Mouse (Mus musculus) intestine, postnatal 0 days (tissue): ENCODE measurements at regions not wholly inside any gene's neighbourhood (a gene's known extent, or its start where the extent isn't known, plus 50 kb on each side); places are given as distances from the start of the nearest gene placed in this dataset.

Experiments
- ATAC-seq: fragments of 200-750 bp; cut with Nextera tagmentation; 2 replicates; pipeline ENCODE4 v1.8.0; 2017; ENCODE audit warnings: mild to moderate bottlenecking, moderate TSS enrichment, moderate library complexity
- H3K27ac ChIP-seq: fragments of 300-500 bp; sonication (generic); 2 replicates; pipeline ENCODE4 v1.5.1; 2014; ENCODE audit warnings: mild to moderate bottlenecking, low read depth, low read length, moderate library complexity
- H3K27me3 ChIP-seq: fragments of 300-500 bp; sonication (generic); replicated peaks from 2 replicates; pipeline ENCODE4 v1.6.1; 2014; ENCODE audit warnings: low read length, mixed read lengths; ENCODE audit not compliant: control insufficient read depth, insufficient read depth
- H3K36me3 ChIP-seq: fragments of 300-500 bp; sonication (generic); 2 replicates; pipeline ENCODE4 v1.6.1; 2014; ENCODE audit warnings: mild to moderate bottlenecking, moderate library complexity; ENCODE audit not compliant: control insufficient read depth, insufficient read depth
- H3K4me1 ChIP-seq: fragments of 300-500 bp; sonication (generic); replicated peaks from 2 replicates; pipeline ENCODE4 v1.6.1; 2014; ENCODE audit warnings: antibody characterized with exemption, low read length, mixed read lengths; ENCODE audit not compliant: control insufficient read depth, insufficient read depth
- H3K4me2 ChIP-seq: fragments of 300-500 bp; sonication (generic); replicated peaks from 2 replicates; pipeline ENCODE4 v1.6.1; 2014; ENCODE audit warnings: low read depth, mild to moderate bottlenecking, moderate library complexity
- H3K4me3 ChIP-seq: fragments of 300-500 bp; sonication (generic); 2 replicates; pipeline ENCODE4 v1.5.1; 2014; ENCODE audit warnings: low read depth, low read length
- H3K9ac ChIP-seq: fragments of 300-500 bp; sonication (generic); 2 replicates; pipeline ENCODE4 v1.6.1; 2014; ENCODE audit warnings: mild to moderate bottlenecking, low read depth, low read length
- H3K9me3 ChIP-seq: fragments of 300-500 bp; sonication (generic); 2 replicates; pipeline ENCODE4 v1.6.1; 2016; ENCODE audit warnings: mixed run types; ENCODE audit not compliant: control insufficient read depth
- CTCF ChIP-seq: sonication (generic); IDR thresholded peaks from 2 replicates; pipeline ENCODE4 v1.5.1; 2016; ENCODE audit warnings: low read depth, mild to moderate bottlenecking, control low read depth, antibody characterized with exemption, moderate library complexity
- WGBS: fragments of 180-500 bp; shearing (Covaris S2); extraction: QIAGEN DNeasy Blood & Tissue Kit; methylation state at CpG from one replicate; pipeline ENCODE4 v1.1.7; 2014; 5-methylcytosine and 5-hydroxymethylcytosine counted together

DNA sequence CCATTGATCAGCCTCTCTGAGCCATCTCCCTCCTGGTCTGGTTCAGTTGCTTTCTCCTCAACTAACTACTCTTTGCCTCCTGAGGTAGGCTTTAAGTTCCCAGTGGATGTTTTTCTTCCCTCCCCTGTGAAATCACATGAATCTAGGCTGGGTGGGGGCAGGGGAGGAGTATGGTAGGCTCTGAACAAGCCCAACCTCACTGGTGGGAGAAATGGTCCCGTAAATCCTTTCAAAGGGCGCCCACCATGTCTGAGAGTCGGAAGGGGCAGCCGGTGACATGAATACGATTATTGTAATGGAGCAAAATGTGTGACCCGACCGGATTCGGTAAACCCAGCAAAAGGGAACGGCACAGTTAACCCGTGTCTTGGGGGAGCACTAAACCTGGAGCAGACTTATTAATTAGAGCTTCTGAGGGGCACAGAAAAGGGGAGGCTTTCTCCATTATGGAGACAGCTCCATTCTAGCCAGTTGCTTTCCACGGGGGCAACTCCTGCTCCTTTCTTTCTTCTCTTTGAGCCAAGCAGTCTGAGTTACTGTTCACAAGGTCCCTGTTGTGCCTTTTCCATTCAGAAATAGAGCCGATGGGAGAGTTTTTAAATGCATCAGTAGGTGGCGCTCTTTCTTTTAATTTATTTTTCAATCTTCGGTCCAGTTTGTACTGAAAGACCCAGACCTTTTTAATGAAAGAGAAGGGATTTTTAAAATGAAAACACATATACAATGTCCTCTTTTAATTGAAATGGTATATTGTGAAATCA is 730.8 kb downstream of the Egfem1 start:
- H3K4me2 ChIP-seq: no peak overlapping the region
- ATAC-seq: no peak
- no peaks in the 10 kb centered on the region for H3K36me3 ChIP-seq
- WGBS: 57% methylated on average over 14 of the region's 14 CpGs
- no peaks in the 10 kb centered on the region for H3K4me1 ChIP-seq
- H3K27ac ChIP-seq: no peak overlapping the region
- H3K9me3 ChIP-seq: no peaks in the 10 kb centered on the region
- peak; percentile 58 for TF ChIP-seq CTCF
- H3K27me3 ChIP-seq: no peaks in the 10 kb centered on the region
- H3K9ac ChIP-seq: no peak overlapping the region
- no peak overlapping the region for H3K4me3 ChIP-seq

DNA sequence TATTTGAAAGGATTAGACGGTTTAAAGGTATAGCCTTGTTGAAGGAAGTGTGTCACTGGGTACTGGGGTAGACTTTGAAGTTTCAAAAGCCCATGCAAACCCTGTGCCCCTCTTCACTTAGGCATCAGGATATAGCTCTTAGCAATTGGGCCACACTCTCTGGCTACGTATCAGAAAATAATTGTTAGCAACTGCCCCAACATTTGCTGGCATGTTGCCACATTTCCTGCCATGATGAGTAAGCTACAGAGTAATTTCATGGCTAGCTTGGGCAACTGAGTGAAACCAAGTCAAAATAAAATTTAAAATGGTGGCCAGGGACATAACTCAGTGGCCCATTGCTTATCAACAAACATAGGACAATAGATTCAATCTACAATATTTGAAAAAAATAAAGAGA is 724.2 kb downstream of the Egfem1 start:
- WGBS: 78% methylated on average over 2 of the region's 2 CpGs
- no peaks in the 10 kb centered on the region for H3K9me3 ChIP-seq
- ATAC-seq: no peak
- no peak overlapping the region for H3K4me2 ChIP-seq
- no peak for TF ChIP-seq CTCF
- no peak overlapping the region for H3K9ac ChIP-seq
- H3K4me1 ChIP-seq: no peaks in the 10 kb centered on the region
- no peaks in the 10 kb centered on the region for H3K36me3 ChIP-seq
- H3K27me3 ChIP-seq: no peaks in the 10 kb centered on the region
- no peak overlapping the region for H3K4me3 ChIP-seq
- H3K27ac ChIP-seq: no peak overlapping the region

- H3K4me3 ChIP-seq: no peak overlapping the region
- H3K36me3 ChIP-seq: no peaks in the 10 kb centered on the region
- H3K9ac ChIP-seq: no peak overlapping the region
- no peaks in the 10 kb centered on the region for H3K27me3 ChIP-seq
- no peaks in the 10 kb centered on the region for H3K4me1 ChIP-seq
- no peaks in the 10 kb centered on the region for H3K9me3 ChIP-seq
- TF ChIP-seq CTCF: no peak
- no peak overlapping the region for H3K27ac ChIP-seq
- ATAC-seq: no peak
- H3K4me2 ChIP-seq: no peak overlapping the region
- 42% methylated on average over 5 of the region's 5 CpGs for WGBS
Observed at GRCm38 (mm10) chr3:29803456-29803855, 721.6 kb downstream of the Egfem1 start.

DNA sequence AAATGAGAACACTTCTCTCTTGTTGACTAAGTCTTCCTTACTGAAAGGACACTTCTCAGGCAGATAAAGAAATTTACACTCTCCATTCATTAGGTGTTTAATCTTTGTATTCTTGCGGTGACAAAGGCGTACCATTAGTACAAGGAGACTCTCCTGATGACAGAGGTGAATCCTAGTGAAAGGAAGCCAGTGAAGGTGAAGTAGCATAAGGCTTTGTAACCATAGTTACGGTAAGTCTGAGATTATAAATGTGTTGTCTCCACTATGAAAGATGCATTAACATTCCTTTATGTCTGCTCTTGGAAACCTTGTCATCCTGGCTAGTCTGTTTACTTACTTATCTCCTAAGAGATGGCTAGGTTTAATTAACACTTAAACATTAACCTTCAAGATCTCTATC is 719.3 kb downstream of the Egfem1 start:
- Histone ChIP-seq H3K9me3 (no peaks in the 10 kb centered on the region), H3K4me2 (no peak overlapping the region), H3K36me3 (no peaks in the 10 kb centered on the region), H3K9ac (no peak overlapping the region), H3K4me3 (no peak overlapping the region), H3K4me1 (no peaks in the 10 kb centered on the region), H3K27ac (no peak overlapping the region), H3K27me3 (no peaks in the 10 kb centered on the region)
- no peak for TF ChIP-seq CTCF
- ATAC-seq: no peak
- 45% methylated on average over 3 of the region's 3 CpGs for WGBS

- no peak for TF ChIP-seq CTCF
- Histone ChIP-seq H3K27me3 (no peaks in the 10 kb centered on the region), H3K9ac (no peak overlapping the region), H3K4me2 (no peak overlapping the region), H3K9me3 (no peaks in the 10 kb centered on the region), H3K4me3 (no peak overlapping the region), H3K4me1 (no peaks in the 10 kb centered on the region), H3K27ac (no peak overlapping the region), H3K36me3 (no peaks in the 10 kb centered on the region)
- no peak for ATAC-seq
- 75% methylated on average over 3 of the region's 3 CpGs for WGBS
Observed at GRCm38 (mm10) chr3:29774365-29774764, 692.5 kb downstream of the Egfem1 start.

GRCm38 (mm10) chr3:29771194-29771593 is 689.4 kb downstream of the Egfem1 start:
- Histone ChIP-seq H3K36me3 (no peaks in the 10 kb centered on the region), H3K4me2 (no peak overlapping the region), H3K9ac (no peak overlapping the region), H3K27ac (no peak overlapping the region), H3K9me3 (no peaks in the 10 kb centered on the region), H3K27me3 (no peaks in the 10 kb centered on the region), H3K4me3 (no peak overlapping the region), H3K4me1 (no peaks in the 10 kb centered on the region)
- 83% methylated on average over 1 of the region's 1 CpGs for WGBS
- no peak for TF ChIP-seq CTCF
- ATAC-seq: no peak

DNA sequence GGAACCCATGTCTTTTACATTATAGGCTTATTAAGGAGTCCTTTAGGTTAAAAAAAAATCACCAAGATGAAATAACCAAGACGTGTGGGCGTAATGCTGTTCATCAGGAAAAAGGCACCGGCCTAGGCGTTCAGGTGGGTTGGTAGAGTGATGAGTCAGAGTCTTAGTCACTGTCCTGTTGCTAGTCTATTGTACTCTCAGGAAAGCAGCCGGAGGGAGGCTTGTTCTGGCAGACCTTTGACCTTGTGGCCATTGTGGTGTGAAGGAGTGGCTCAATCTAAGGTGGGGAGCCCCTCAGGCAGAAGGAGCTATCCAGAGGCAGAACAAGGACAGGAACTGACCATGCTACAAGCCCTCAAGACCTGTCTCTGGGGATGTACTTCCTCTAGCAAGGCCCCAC is 686.8 kb downstream of the Egfem1 start:
- no peak for TF ChIP-seq CTCF
- Histone ChIP-seq H3K27ac (no peak overlapping the region), H3K9me3 (no peaks in the 10 kb centered on the region), H3K4me1 (no peaks in the 10 kb centered on the region), H3K27me3 (no peaks in the 10 kb centered on the region), H3K4me3 (no peak overlapping the region), H3K36me3 (no peaks in the 10 kb centered on the region), H3K9ac (no peak overlapping the region), H3K4me2 (no peak overlapping the region)
- ATAC-seq: no peak
- WGBS: 77% methylated on average over 5 of the region's 5 CpGs
